Mouse (Mus musculus) bone marrow, adult 2 months (tissue): ENCODE measurements around the gene Myf6.

Experiments used
- CTCF ChIP-seq: fragments of 200-500 bp; IDR thresholded peaks from 2 replicates; pipeline ENCODE4 v1.5.1; 2011; ENCODE audit warnings: low read length, control low read depth; ENCODE audit not compliant: control insufficient read depth, insufficient read depth
- POLR2A ChIP-seq: fragments of 200-500 bp; IDR thresholded peaks from 2 replicates; pipeline ENCODE4 v1.6.1; 2011; ENCODE audit warnings: low read depth, mild to moderate bottlenecking, control low read depth, low read length, borderline replicate concordance; ENCODE audit not compliant: control insufficient read depth

- TF ChIP-seq CTCF, result no peak
- no peak for TF ChIP-seq POLR2A
Observed at GRCm38 (mm10) chr10:107471712-107472111, 22.8 kb downstream of the Myf6 start.
